Mouse (Mus musculus): ENCODE data around the gene Rgl3.

GRCm38 (mm10) chr9:21969304-21969703 lies 19.9 kb downstream of the Rgl3 start:
- no peak for TF ChIP-seq CTCF (IDR thresholded peaks at IDR 0.05; ENCODE audit: extremely low read depth, insufficient read length, insufficient replicate concordance, low read depth, low read length)
- no peak for TF ChIP-seq POLR2A (IDR thresholded peaks at IDR 0.05; ENCODE audit: low read depth, low read length)
